Mouse (Mus musculus): Measurements from ENCODE around the gene Pdilt. TPM values are rescaled to one million over a fixed set of nuclear protein-coding genes. Genes with fewer than 3 reads are reported as not detected.

Gene Pdilt
- polyA plus RNA-seq, 1 experiment from 2014 or later: not detected

DNA sequence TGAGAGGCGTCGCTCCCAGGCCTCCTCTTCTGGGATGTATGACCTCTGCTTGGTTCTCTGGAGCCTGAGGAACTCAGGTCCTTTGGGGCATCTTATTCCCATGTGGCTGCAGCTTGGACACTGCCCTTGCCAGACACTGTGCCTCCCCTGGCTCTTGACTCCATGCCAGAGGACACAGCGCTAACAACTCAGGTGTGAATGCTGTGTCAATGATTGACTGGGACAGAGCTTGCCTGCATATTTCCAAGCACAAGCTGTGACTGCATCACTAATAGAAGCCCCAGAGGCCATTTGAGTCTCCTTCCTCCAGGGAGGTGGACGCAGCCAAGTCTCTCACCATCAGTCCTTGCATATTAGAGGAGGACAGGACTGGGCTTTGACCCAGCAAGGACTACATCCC lies 12.1 kb downstream of the Pdilt start:
- 79% methylated on average over 4 of the region's 4 CpGs for WGBS
- Histone ChIP-seq H3K9me3 (ENCODE audit: control insufficient read depth, low read length) (no peaks in the 10 kb centered on the region), H3K9ac (ENCODE audit: low read length) (no peak overlapping the region), H3K27me3 (ENCODE audit: control insufficient read depth, insufficient read depth, low read length) (no peaks in the 10 kb centered on the region; the same call in 1 of the 2 replicates), H3K36me3 (ENCODE audit: control insufficient read depth, insufficient read depth, low read length) (no peaks in the 10 kb centered on the region), H3K4me3 (ENCODE audit: control insufficient read depth in 1 of 2, insufficient read depth in 1 of 2, low read depth in 1 of 2, low read length in 2 of 2) (no peak overlapping the region), H3K27ac (replicated peaks in 1 of 2; ENCODE audit: control insufficient read depth in 1 of 2, insufficient read depth in 1 of 2, low read depth in 2 of 2, low read length in 2 of 2) (no peak overlapping the region), H3K4me1 (ENCODE audit: control insufficient read depth in 2 of 2, insufficient read depth in 2 of 2, low read length in 2 of 2) (no peaks in the 10 kb centered on the region), H3K4me2 (ENCODE audit: low read length) (no peak overlapping the region)
- ATAC-seq (ENCODE audit: insufficient number of reproducible peaks, insufficient read depth, low FRiP score, low read depth): no peak

- WGBS: 72% methylated on average over 4 of the region's 4 CpGs
- no peak overlapping the region for H3K27ac ChIP-seq (replicated peaks in 1 of 2; ENCODE audit: control insufficient read depth in 1 of 2, insufficient read depth in 1 of 2, low read depth in 2 of 2, low read length in 2 of 2)
These were observed 33.1 kb downstream of the Pdilt start for GRCm38 (mm10) chr7:119490041-119490780.

GRCm38 (mm10) chr7:119486683-119487082 lies 36.6 kb downstream of the Pdilt start:
- H3K27me3 ChIP-seq (ENCODE audit: control insufficient read depth, insufficient read depth, low read length): no peaks in the 10 kb centered on the region
- no peaks in the 10 kb centered on the region for H3K36me3 ChIP-seq (ENCODE audit: control insufficient read depth, insufficient read depth, low read length)
- no peak for ATAC-seq (ENCODE audit: insufficient number of reproducible peaks, insufficient read depth, low FRiP score, low read depth)
- no peak overlapping the region for H3K4me3 ChIP-seq (ENCODE audit: control insufficient read depth in 1 of 2, insufficient read depth in 1 of 2, low read depth in 1 of 2, low read length in 2 of 2)
- WGBS: 87% methylated on average over 5 of the region's 5 CpGs
- H3K27ac ChIP-seq (replicated peaks in 1 of 2; ENCODE audit: control insufficient read depth in 1 of 2, insufficient read depth in 1 of 2, low read depth in 2 of 2, low read length in 2 of 2): no peak overlapping the region
- H3K4me2 ChIP-seq (ENCODE audit: low read length): no peak overlapping the region
- H3K9me3 ChIP-seq (ENCODE audit: control insufficient read depth, low read length): no peaks in the 10 kb centered on the region
- no peak overlapping the region for H3K9ac ChIP-seq (ENCODE audit: low read length)
- H3K4me1 ChIP-seq (ENCODE audit: control insufficient read depth in 2 of 2, insufficient read depth in 2 of 2, low read length in 2 of 2): no peaks in the 10 kb centered on the region

More at GRCm38 (mm10) chr7:119490041-119490780, 33.1 kb downstream of the Pdilt start:
- Histone ChIP-seq H3K4me3 (ENCODE audit: control insufficient read depth in 1 of 2, insufficient read depth in 1 of 2, low read depth in 1 of 2, low read length in 2 of 2) (no peak overlapping the region), H3K9me3 (ENCODE audit: control insufficient read depth, low read length) (no peaks in the 10 kb centered on the region), H3K36me3 (ENCODE audit: control insufficient read depth, insufficient read depth, low read length) (no peaks in the 10 kb centered on the region), H3K4me2 (ENCODE audit: low read length) (no peak overlapping the region), H3K4me1 (ENCODE audit: control insufficient read depth in 2 of 2, insufficient read depth in 2 of 2, low read length in 2 of 2) (no peaks in the 10 kb centered on the region), H3K9ac (ENCODE audit: low read length) (no peak overlapping the region), H3K27me3 (ENCODE audit: control insufficient read depth, insufficient read depth, low read length) (no peaks in the 10 kb centered on the region)
- ATAC-seq (ENCODE audit: insufficient number of reproducible peaks, insufficient read depth, low FRiP score, low read depth): no peak

DNA sequence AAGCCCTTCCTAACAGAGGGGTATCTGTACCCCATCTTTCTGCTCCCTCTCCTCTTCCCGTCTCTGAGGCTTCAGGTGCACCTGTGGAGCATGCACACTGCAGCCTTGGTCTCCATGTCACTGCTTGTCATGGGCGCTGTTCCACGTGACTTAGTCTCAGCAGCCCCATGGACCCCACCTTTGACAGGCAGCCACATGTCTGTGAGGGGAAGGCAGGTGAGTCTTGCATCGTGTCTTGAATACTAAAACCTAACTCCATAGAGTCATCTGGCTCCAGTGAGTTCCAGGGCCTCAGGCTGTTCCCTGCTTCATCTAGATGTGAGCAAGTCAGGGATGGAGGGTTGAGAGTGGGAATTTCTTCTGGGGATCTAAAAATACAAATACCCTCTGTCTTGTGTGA lies 39.1 kb downstream of the Pdilt start:
- H3K4me1 ChIP-seq (ENCODE audit: control insufficient read depth in 2 of 2, insufficient read depth in 2 of 2, low read length in 2 of 2): no peaks in the 10 kb centered on the region
- no peaks in the 10 kb centered on the region for H3K27me3 ChIP-seq (ENCODE audit: control insufficient read depth, insufficient read depth, low read length)
- 73% methylated on average over 4 of the region's 4 CpGs for WGBS

DNA sequence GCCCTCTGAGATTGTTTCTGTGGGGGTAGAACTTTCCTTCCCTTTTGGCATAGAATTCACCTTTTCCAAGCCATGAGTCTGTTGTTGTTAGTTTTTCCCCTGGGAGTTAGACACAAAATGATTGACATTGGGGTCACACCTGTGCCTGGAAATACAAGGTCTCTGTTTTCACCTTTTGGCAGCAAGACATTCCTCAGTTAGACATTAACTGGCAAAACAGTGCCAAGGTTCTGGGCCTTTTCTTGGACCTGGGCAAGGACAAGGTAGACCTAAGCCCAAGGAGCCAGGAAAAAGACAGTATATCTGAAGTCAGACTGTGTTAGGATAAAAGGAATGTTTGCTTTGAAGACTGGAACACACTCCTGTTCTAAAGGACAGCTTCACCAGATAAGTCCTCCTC lies 44.0 kb downstream of the Pdilt start, which contains the start of gene Umod:
Gene Umod (minus strand): TSS at position 27 of the 400 bp plus-strand sequence.
- H3K9ac ChIP-seq (ENCODE audit: low read length): no peak within 1 kb of the TSS
- no peaks in the 10 kb centered on the region for H3K9me3 ChIP-seq (ENCODE audit: control insufficient read depth, low read length)
- no peaks in the 10 kb centered on the region for H3K4me1 ChIP-seq (ENCODE audit: control insufficient read depth in 2 of 2, insufficient read depth in 2 of 2, low read length in 2 of 2)
- H3K27me3 ChIP-seq (ENCODE audit: control insufficient read depth, insufficient read depth, low read length): no peaks in the 10 kb centered on the region
- H3K36me3 ChIP-seq (ENCODE audit: control insufficient read depth, insufficient read depth, low read length): no peaks in the 10 kb centered on the region
- H3K27ac ChIP-seq (replicated peaks in 1 of 2; ENCODE audit: control insufficient read depth in 1 of 2, insufficient read depth in 1 of 2, low read depth in 2 of 2, low read length in 2 of 2): no peak within 1 kb of the TSS
- no peak within 1 kb of the TSS for H3K4me3 ChIP-seq (ENCODE audit: control insufficient read depth in 1 of 2, insufficient read depth in 1 of 2, low read depth in 1 of 2, low read length in 2 of 2)
- ATAC-seq (ENCODE audit: insufficient number of reproducible peaks, insufficient read depth, low FRiP score, low read depth): no peak
- no peak within 1 kb of the TSS for H3K4me2 ChIP-seq (ENCODE audit: low read length)

More for the DNA sequence above, 39.1 kb downstream of the Pdilt start:
- Histone ChIP-seq H3K9ac (ENCODE audit: low read length) (no peak overlapping the region), H3K4me3 (ENCODE audit: control insufficient read depth in 1 of 2, insufficient read depth in 1 of 2, low read depth in 1 of 2, low read length in 2 of 2) (no peak overlapping the region), H3K27ac (replicated peaks in 1 of 2; ENCODE audit: control insufficient read depth in 1 of 2, insufficient read depth in 1 of 2, low read depth in 2 of 2, low read length in 2 of 2) (no peak overlapping the region), H3K4me2 (ENCODE audit: low read length) (no peak overlapping the region), H3K9me3 (ENCODE audit: control insufficient read depth, low read length) (no peaks in the 10 kb centered on the region), H3K36me3 (ENCODE audit: control insufficient read depth, insufficient read depth, low read length) (no peaks in the 10 kb centered on the region)
- no peak for ATAC-seq (ENCODE audit: insufficient number of reproducible peaks, insufficient read depth, low FRiP score, low read depth)

DNA sequence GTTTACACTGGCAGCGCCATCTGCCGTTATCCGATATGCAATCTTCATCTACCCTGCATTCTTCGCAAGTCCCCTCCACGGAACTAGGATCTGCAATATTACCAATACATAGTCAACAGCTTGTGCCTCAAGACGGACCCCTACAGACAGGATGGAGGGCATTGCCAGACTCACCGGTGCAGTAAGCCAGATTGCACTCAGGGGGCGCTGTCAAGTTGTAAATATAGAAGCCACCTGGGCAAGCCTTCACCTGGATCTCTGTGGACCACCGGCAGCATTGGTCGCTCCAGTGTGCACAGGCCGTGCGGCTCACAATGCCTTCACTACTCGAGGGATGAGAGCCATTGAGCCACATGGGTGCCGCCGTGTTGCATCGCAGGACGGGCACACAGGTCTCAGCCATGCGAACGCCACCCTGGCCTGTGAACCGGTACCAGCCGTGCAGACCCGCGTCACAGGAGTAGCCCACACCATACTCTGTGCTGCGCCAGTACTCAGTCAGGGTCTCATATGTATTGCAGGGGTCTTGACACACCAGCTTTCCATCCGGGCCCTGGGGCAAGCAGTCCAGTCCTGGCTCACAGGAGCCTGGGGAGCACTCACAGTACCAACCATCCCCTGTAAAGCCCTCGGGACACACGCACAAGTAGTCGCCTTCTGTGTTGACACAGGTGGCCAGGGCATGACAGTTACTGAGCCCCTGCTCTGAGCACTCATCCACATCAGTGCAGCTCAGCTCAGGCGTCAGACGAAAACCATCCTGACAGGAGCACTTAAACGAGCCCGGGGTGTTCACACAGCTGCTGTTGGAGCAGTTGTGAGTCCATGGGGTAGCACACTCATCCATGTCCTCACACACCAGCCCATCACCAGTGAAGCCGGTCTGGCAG lies 46.5 kb downstream of the Pdilt start:
- H3K27ac ChIP-seq (replicated peaks in 1 of 2; ENCODE audit: control insufficient read depth in 1 of 2, insufficient read depth in 1 of 2, low read depth in 2 of 2, low read length in 2 of 2): no peak overlapping the region
- no peaks in the 10 kb centered on the region for H3K4me1 ChIP-seq (ENCODE audit: control insufficient read depth in 2 of 2, insufficient read depth in 2 of 2, low read length in 2 of 2)
- no peak overlapping the region for H3K9ac ChIP-seq (ENCODE audit: low read length)
- H3K9me3 ChIP-seq (ENCODE audit: control insufficient read depth, low read length): no peaks in the 10 kb centered on the region
- ATAC-seq (ENCODE audit: insufficient number of reproducible peaks, insufficient read depth, low FRiP score, low read depth): no peak
- H3K4me2 ChIP-seq (ENCODE audit: low read length): no peak overlapping the region
- H3K27me3 ChIP-seq (ENCODE audit: control insufficient read depth, insufficient read depth, low read length): no peaks in the 10 kb centered on the region
- WGBS: 64% methylated on average over 33 of the region's 33 CpGs
- no peaks in the 10 kb centered on the region for H3K36me3 ChIP-seq (ENCODE audit: control insufficient read depth, insufficient read depth, low read length)
- no peak overlapping the region for H3K4me3 ChIP-seq (ENCODE audit: control insufficient read depth in 1 of 2, insufficient read depth in 1 of 2, low read depth in 1 of 2, low read length in 2 of 2)

DNA sequence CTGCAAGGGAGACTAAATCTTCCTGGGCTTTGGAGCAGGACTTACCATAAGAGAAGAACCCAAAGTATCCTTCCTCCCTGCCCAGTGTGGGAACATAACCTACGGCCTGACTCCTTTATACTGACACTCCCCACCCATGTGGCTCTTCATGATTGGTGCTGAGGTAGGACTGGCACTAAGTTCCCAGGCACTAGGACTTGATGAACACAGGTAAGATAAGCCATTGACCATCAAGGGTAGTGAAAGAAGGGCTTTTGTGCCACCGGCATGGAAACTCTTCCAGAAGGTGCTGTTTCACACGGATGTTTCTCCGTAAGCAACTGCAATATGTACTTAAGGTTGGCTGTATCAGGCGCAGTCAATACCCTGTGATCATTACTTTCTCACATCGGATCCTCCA lies 64.1 kb downstream of the Pdilt start, which contains the start of gene Gp2:
Gene Gp2 (minus strand): TSS at position 101 of the 400 bp plus-strand sequence.
- Histone ChIP-seq H3K27me3 (ENCODE audit: control insufficient read depth, insufficient read depth, low read length) (no peaks in the 10 kb centered on the region), H3K9ac (ENCODE audit: low read length) (no peak within 1 kb of the TSS), H3K4me1 (ENCODE audit: control insufficient read depth in 2 of 2, insufficient read depth in 2 of 2, low read length in 2 of 2) (no peaks in the 10 kb centered on the region), H3K27ac (replicated peaks in 1 of 2; ENCODE audit: control insufficient read depth in 1 of 2, insufficient read depth in 1 of 2, low read depth in 2 of 2, low read length in 2 of 2) (no peak within 1 kb of the TSS), H3K4me3 (ENCODE audit: control insufficient read depth in 1 of 2, insufficient read depth in 1 of 2, low read depth in 1 of 2, low read length in 2 of 2) (no peak within 1 kb of the TSS), H3K36me3 (ENCODE audit: control insufficient read depth, insufficient read depth, low read length) (no peaks in the 10 kb centered on the region), H3K9me3 (ENCODE audit: control insufficient read depth, low read length) (no peaks in the 10 kb centered on the region), H3K4me2 (ENCODE audit: low read length) (no peak within 1 kb of the TSS)
- WGBS: 84% methylated on average over 6 of the region's 6 CpGs
- no peak for ATAC-seq (ENCODE audit: insufficient number of reproducible peaks, insufficient read depth, low FRiP score, low read depth)

Data from heart, embryonic 14.5 days (tissue).